Mouse (Mus musculus): ENCODE results near the gene Pip4k2a. TPM values are rescaled to one million over a fixed set of nuclear protein-coding genes. Genes with fewer than 3 reads are reported as not detected.

Pip4k2a gene
- polyA plus RNA-seq, 2 experiments, result 15.2 to 16.6 TPM

DNA sequence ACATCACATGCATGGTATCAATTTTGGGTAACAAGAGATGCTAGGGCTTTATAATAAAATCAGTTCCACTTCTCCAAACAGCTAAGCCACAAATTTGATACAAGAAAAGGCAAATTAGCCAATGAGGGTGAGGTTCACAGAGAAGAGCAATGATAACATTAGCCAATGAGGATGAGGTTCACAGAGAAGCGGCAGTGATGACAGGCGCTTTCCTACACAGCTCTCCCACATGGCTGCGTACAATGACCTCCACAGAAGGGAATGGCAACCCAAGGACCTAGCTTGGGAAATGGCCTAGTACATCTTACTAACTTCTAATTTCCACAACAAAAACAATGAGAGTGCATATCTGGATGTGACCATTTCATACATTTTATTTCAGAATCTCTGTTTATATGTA, 140.0 kb downstream of the Pip4k2a start:
- DNase-seq (ENCODE audit: low read depth in 3 of 3, low spot score in 3 of 3) (no peak), ATAC-seq (ENCODE audit: insufficient read depth) (no peak)
- H3K4me2 ChIP-seq (ENCODE audit: low read depth), result no peak overlapping the region
- H3K4me3 ChIP-seq (ENCODE audit: insufficient read depth in 1 of 2, low read depth in 2 of 2, low read length in 2 of 2), result no peak overlapping the region
- H3K4me1 ChIP-seq (replicated peaks; ENCODE audit: control insufficient read depth in 2 of 2, insufficient read depth in 2 of 2, low read length in 1 of 2), result peaks cover 16% of the 10 kb centered on the region in 2 experiments
- H3K36me3 ChIP-seq (replicated peaks; ENCODE audit: control insufficient read depth, insufficient read depth, low read depth), result peaks cover 5% of the 10 kb centered on the region; the same call in 1 of the 2 replicates
- H3K9me3 ChIP-seq (ENCODE audit: control insufficient read depth, low read length), result no peaks in the 10 kb centered on the region
- TF ChIP-seq EP300 (IDR thresholded peaks at IDR 0.05; ENCODE audit: low read depth) (no peak), CTCF (IDR thresholded peaks at IDR 0.05; ENCODE audit: low read depth) (no peak)
- no peak overlapping the region for H3K9ac ChIP-seq (replicated peaks)
- no peaks in the 10 kb centered on the region for H3K27me3 ChIP-seq (ENCODE audit: control insufficient read depth, insufficient read depth, low read length)
- no peak overlapping the region for H3K27ac ChIP-seq
- WGBS (ENCODE audit: insufficient replicate concordance), result 86% methylated on average over 3 of the region's 3 CpGs

DNA sequence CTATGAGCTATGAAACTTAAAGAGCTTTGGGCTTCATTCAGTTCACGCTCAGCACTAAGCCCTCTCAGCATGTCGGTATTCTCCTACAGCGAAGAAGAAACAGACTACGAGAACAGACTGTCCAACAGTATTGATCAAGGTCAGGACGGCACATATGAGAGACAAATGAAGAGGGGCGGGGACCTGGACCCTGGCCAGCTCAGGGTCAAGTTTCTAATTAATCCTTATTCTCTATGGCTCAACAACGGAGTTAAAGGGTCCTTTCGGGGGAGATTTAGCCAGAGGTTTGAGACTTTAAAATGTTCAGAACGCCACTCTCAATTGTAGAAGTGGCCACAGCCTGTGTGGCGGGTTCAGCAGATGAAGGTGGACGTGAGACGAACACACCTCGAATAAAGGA, 141.5 kb downstream of the Pip4k2a start:
- Histone ChIP-seq H3K4me1 (replicated peaks; ENCODE audit: control insufficient read depth in 2 of 2, insufficient read depth in 2 of 2, low read length in 1 of 2) (peaks cover 4% of the 10 kb centered on the region in 2 experiments), H3K27me3 (ENCODE audit: control insufficient read depth, insufficient read depth, low read length) (no peaks in the 10 kb centered on the region), H3K9ac (replicated peaks) (no peak overlapping the region), H3K27ac (no peak overlapping the region), H3K4me3 (ENCODE audit: insufficient read depth in 1 of 2, low read depth in 2 of 2, low read length in 2 of 2) (no peak overlapping the region), H3K36me3 (replicated peaks; ENCODE audit: control insufficient read depth, insufficient read depth, low read depth) (no peaks in the 10 kb centered on the region; the same call in 1 of the 2 replicates), H3K4me2 (ENCODE audit: low read depth) (no peak overlapping the region), H3K9me3 (ENCODE audit: control insufficient read depth, low read length) (no peaks in the 10 kb centered on the region)
- DNase-seq (ENCODE audit: low read depth in 3 of 3, low spot score in 3 of 3) (no peak), ATAC-seq (ENCODE audit: insufficient read depth) (no peak)
- 86% methylated on average over 13 of the region's 13 CpGs for WGBS (ENCODE audit: insufficient replicate concordance)
- TF ChIP-seq EP300 (IDR thresholded peaks at IDR 0.05; ENCODE audit: low read depth) (no peak), CTCF (IDR thresholded peaks at IDR 0.05; ENCODE audit: low read depth) (no peak)

DNA sequence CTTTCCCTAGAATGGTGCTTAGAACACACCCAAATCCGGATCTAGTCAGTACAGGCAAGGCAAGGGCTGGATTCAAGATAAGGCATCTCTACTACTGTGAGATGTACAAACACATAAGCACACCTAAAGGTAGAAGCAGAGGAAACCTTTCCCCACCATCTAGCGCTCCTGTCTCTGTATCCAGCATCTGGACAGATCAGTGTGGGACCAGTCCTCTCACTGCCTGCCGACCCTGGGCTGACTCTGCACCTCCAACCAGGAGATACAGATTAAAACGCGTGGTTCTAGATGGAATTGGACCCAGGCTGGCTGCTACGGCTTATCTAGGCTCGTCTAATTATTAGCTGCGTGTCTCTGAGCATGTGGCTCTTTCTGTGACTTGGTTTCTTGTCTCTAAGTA, 142.7 kb downstream of the Pip4k2a start:
- Histone ChIP-seq H3K4me1 (replicated peaks; ENCODE audit: control insufficient read depth in 2 of 2, insufficient read depth in 2 of 2, low read length in 1 of 2) (no peaks in the 10 kb centered on the region), H3K36me3 (replicated peaks; ENCODE audit: control insufficient read depth, insufficient read depth, low read depth) (no peaks in the 10 kb centered on the region; the same call in 1 of the 2 replicates), H3K9me3 (ENCODE audit: control insufficient read depth, low read length) (no peaks in the 10 kb centered on the region), H3K4me3 (ENCODE audit: insufficient read depth in 1 of 2, low read depth in 2 of 2, low read length in 2 of 2) (no peak overlapping the region), H3K27ac (no peak overlapping the region), H3K27me3 (ENCODE audit: control insufficient read depth, insufficient read depth, low read length) (no peaks in the 10 kb centered on the region), H3K4me2 (ENCODE audit: low read depth) (no peak overlapping the region), H3K9ac (replicated peaks) (no peak overlapping the region)
- TF ChIP-seq CTCF (IDR thresholded peaks at IDR 0.05; ENCODE audit: low read depth) (no peak), EP300 (IDR thresholded peaks at IDR 0.05; ENCODE audit: low read depth) (no peak)
- 68% methylated on average over 8 of the region's 8 CpGs for WGBS (ENCODE audit: insufficient replicate concordance)
- DNase-seq (ENCODE audit: low read depth in 3 of 3, low spot score in 3 of 3), result no peak
- no peak for ATAC-seq (ENCODE audit: insufficient read depth)

DNA sequence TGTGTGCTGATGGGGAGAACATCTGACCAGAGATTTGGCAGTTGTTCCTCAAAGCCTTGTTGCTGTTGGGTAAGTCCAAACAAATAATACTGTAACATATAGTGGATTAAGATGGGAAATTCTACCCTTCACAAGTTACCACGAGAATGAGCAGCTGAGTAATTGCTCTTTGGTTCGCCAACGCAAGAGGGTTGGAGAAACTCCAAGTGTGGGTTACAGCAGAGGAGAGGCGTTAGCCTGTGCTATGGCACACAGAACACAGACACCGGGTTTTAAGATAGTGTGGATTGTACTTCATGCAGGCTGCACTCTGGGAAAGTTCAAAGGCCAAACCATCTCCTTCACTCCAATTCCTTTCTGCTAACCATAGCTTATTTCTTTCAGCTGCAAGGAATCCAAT, 144.6 kb downstream of the Pip4k2a start:
- DNase-seq (ENCODE audit: low read depth in 3 of 3, low spot score in 3 of 3) (no peak), ATAC-seq (ENCODE audit: insufficient read depth) (no peak)
- Histone ChIP-seq H3K9me3 (ENCODE audit: control insufficient read depth, low read length) (no peaks in the 10 kb centered on the region), H3K4me2 (ENCODE audit: low read depth) (no peak overlapping the region), H3K27me3 (ENCODE audit: control insufficient read depth, insufficient read depth, low read length) (no peaks in the 10 kb centered on the region), H3K36me3 (replicated peaks; ENCODE audit: control insufficient read depth, insufficient read depth, low read depth) (no peaks in the 10 kb centered on the region; the same call in 1 of the 2 replicates), H3K27ac (no peak overlapping the region), H3K4me3 (ENCODE audit: insufficient read depth in 1 of 2, low read depth in 2 of 2, low read length in 2 of 2) (no peak overlapping the region), H3K4me1 (replicated peaks; ENCODE audit: control insufficient read depth in 2 of 2, insufficient read depth in 2 of 2, low read length in 1 of 2) (no peaks in the 10 kb centered on the region), H3K9ac (replicated peaks) (no peak overlapping the region)
- 83% methylated on average over 5 of the region's 5 CpGs for WGBS (ENCODE audit: insufficient replicate concordance)
- TF ChIP-seq CTCF (IDR thresholded peaks at IDR 0.05; ENCODE audit: low read depth) (no peak), EP300 (IDR thresholded peaks at IDR 0.05; ENCODE audit: low read depth) (no peak)

DNA sequence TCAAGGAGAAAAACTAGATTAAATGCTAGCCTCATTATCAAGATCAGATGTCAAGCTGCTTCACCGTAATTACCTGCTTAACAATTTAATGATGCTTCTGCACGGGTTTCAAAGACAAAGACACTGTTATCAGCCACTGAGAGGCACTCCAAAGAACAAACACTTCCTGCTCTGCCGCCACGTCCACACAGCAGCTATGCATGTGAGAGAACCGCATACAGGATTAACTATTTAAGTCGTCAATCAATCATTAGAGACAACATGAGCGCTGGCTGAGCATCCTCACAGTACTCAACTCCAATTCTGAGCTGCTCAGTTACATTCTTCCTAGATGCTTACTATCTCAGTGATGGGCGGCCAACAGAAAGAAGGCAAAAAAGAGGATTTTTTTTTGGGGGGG, 147.3 kb downstream of the Pip4k2a start:
- Histone ChIP-seq H3K9ac (replicated peaks) (no peak overlapping the region), H3K36me3 (replicated peaks; ENCODE audit: control insufficient read depth, insufficient read depth, low read depth) (peaks cover 1% of the 10 kb centered on the region; the same call in 1 of the 2 replicates), H3K27ac (no peak overlapping the region), H3K4me2 (ENCODE audit: low read depth) (no peak overlapping the region), H3K9me3 (ENCODE audit: control insufficient read depth, low read length) (no peaks in the 10 kb centered on the region), H3K27me3 (ENCODE audit: control insufficient read depth, insufficient read depth, low read length) (no peaks in the 10 kb centered on the region), H3K4me3 (ENCODE audit: insufficient read depth in 1 of 2, low read depth in 2 of 2, low read length in 2 of 2) (no peak overlapping the region), H3K4me1 (replicated peaks; ENCODE audit: control insufficient read depth in 2 of 2, insufficient read depth in 2 of 2, low read length in 1 of 2) (no peaks in the 10 kb centered on the region)
- ATAC-seq (ENCODE audit: insufficient read depth), result no peak
- 63% methylated on average over 8 of the region's 8 CpGs for WGBS (ENCODE audit: insufficient replicate concordance)
- no peak for DNase-seq (ENCODE audit: low read depth in 3 of 3, low spot score in 3 of 3)
- TF ChIP-seq CTCF (IDR thresholded peaks at IDR 0.05; ENCODE audit: low read depth), result no peak
- no peak for TF ChIP-seq EP300 (IDR thresholded peaks at IDR 0.05; ENCODE audit: low read depth)

All from liver, embryonic 14.5 days (tissue).